In the genomic region with DNA sequence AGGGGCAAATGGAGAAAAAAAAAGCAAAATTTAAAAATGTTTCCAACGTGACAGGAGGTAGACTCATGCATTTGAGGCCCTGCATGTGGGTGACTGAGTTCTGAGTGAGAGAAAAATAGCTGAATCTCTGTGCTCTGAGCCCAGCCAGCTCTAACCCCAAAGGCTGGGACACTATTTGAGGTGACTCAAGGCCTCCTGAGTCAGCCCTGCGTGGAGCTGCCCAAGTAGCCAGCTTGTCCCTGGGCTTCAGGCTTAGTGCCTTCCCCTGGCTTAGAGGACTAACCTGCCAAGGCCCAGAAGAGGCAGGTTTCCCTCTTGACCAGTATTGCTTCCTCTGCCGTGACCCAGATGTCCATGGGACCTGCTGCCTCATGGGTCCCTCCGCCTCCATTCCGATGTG, we compare ENCODE assay signal across 18 mouse cellular contexts.
A peak's percentile ranks its signal among the peaks of the same experiment; 100 is the strongest.
DNase-seq lines count a peak whose midpoint lies in the region; ATAC-seq and TF ChIP-seq lines count a peak whose summit lies in the region.
"Had no signal": no experiment of that assay in that cellular context is flagged by ENCODE, and none has a peak within 500 bp of the region (broad histone marks: within the 10 kb centered on the region; RNA-seq: fewer than 3 reads in every experiment).

No protein-coding gene starts in this region.

- peaks cover 18% of the 10 kb centered on the region for H3K27me3 ChIP-seq in liver, postnatal 0 days (ENCODE audit: insufficient read depth, low read length)
- peaks cover 24% of the 10 kb centered on the region for H3K27me3 ChIP-seq in liver, embryonic 11.5 days (replicated peaks; ENCODE audit: control insufficient read depth, insufficient read depth, low read length)

- no peaks in the 10 kb centered on the region for H3K4me1 ChIP-seq in liver, postnatal 0 days (ENCODE audit: insufficient read depth)
- H3K4me1 ChIP-seq in liver, embryonic 11.5 days (replicated peaks; ENCODE audit: control insufficient read depth, insufficient read depth, low read length): no peaks in the 10 kb centered on the region

- no peaks in the 10 kb centered on the region for H3K9me3 ChIP-seq in liver, postnatal 0 days (ENCODE audit: low read length)
- no peaks in the 10 kb centered on the region for H3K9me3 ChIP-seq in liver, embryonic 11.5 days (ENCODE audit: control insufficient read depth, low read length)
- H3K9me3 ChIP-seq: embryonic facial prominence, embryonic 10.5 days; forebrain, embryonic 13.5 days; heart, embryonic 10.5 days; heart, embryonic 15.5 days; hindbrain, embryonic 13.5 days had no signal

- 0 out of 2 replicates have a peak, but pooled peaks have one; percentile 29 for ATAC-seq in liver, postnatal 0 days
- no peak for ATAC-seq in liver, embryonic 11.5 days (replicated peaks; ENCODE audit: low FRiP score)
- ATAC-seq: forebrain, embryonic 13.5 days; hindbrain, postnatal 0 days had no signal

- no peak for TF ChIP-seq EP300 in liver, postnatal 0 days (IDR thresholded peaks at IDR 0.05; ENCODE audit: low read depth)

- H3K4me2 ChIP-seq in liver, postnatal 0 days (ENCODE audit: low read depth, low read length): no peak overlapping the region
- H3K4me2 ChIP-seq in liver, embryonic 11.5 days: no peak overlapping the region
- H3K4me2 ChIP-seq: forebrain, embryonic 13.5 days; heart, embryonic 15.5 days; hindbrain, embryonic 13.5 days had no signal

- no peak overlapping the region for H3K27ac ChIP-seq in liver, postnatal 0 days (ENCODE audit: low read depth)
- no peak overlapping the region for H3K27ac ChIP-seq in liver, embryonic 11.5 days (ENCODE audit: low read depth, low read length)
- H3K27ac ChIP-seq: embryonic facial prominence, embryonic 10.5 days; forebrain, embryonic 13.5 days; heart, embryonic 10.5 days; heart, embryonic 15.5 days; hindbrain, embryonic 13.5 days; hindbrain, postnatal 0 days had no signal

- no peak for DNase-seq in liver, postnatal 0 days
- no peak for DNase-seq in liver, embryonic 11.5 days (ENCODE audit: low spot score)
- peak; percentile 30 for DNase-seq in 3T3-L1 (ENCODE audit: low read depth, low spot score)
- peak; percentile 39 for DNase-seq in adrenal gland, postnatal 10 days
- no peak for DNase-seq in cerebellum, postnatal 10 days
- no peak for DNase-seq in adipocyte (ENCODE audit: low spot score)
- DNase-seq: cerebellum, adult 18-20 months; cerebellum, adult 9-11 months; gastrocnemius, postnatal 36 days; heart, adult 18-20 months; heart, postnatal 14 days; kidney, adult 11 months had no signal

- H3K36me3 ChIP-seq in liver, postnatal 0 days (replicated peaks; ENCODE audit: insufficient read depth, low read length): no peaks in the 10 kb centered on the region
- no peaks in the 10 kb centered on the region for H3K36me3 ChIP-seq in liver, embryonic 11.5 days (ENCODE audit: control insufficient read depth, insufficient read depth, low read length)
- H3K36me3 ChIP-seq: embryonic facial prominence, embryonic 10.5 days; heart, embryonic 10.5 days; heart, embryonic 15.5 days; hindbrain, embryonic 13.5 days had no signal

- H3K4me3 ChIP-seq in liver, postnatal 0 days (ENCODE audit: low read depth, low read length): no peak overlapping the region
- no peak overlapping the region for H3K4me3 ChIP-seq in liver, embryonic 11.5 days (ENCODE audit: low read depth, low read length)
- H3K4me3 ChIP-seq: embryonic facial prominence, embryonic 10.5 days; forebrain, embryonic 13.5 days; heart, embryonic 10.5 days; heart, embryonic 15.5 days; hindbrain, embryonic 13.5 days had no signal

- TF ChIP-seq CTCF in liver, postnatal 0 days (IDR thresholded peaks at IDR 0.05; ENCODE audit: low read depth): no peak

- no peak overlapping the region for H3K9ac ChIP-seq in liver, postnatal 0 days (replicated peaks)
- no peak overlapping the region for H3K9ac ChIP-seq in liver, embryonic 11.5 days (ENCODE audit: low read depth, low read length)
- H3K9ac ChIP-seq: forebrain, embryonic 13.5 days; heart, embryonic 15.5 days; hindbrain, embryonic 13.5 days had no signal

- 71% methylated on average over 5 of the region's 5 CpGs for WGBS in liver, postnatal 0 days (ENCODE audit: insufficient replicate concordance)
- 83% methylated on average over 5 of the region's 5 CpGs for WGBS in liver, embryonic 11.5 days

Comparison
In these comparisons a context has a peak if more than half of its experiments do, and no peak if none do; other contexts are left out.
1. DNase-seq: peak in 3T3-L1 (single experiment) and adrenal gland, postnatal 10 days (single experiment); none in liver, postnatal 0 days (single experiment), liver, embryonic 11.5 days (single experiment), cerebellum, postnatal 10 days (0 of 2) and adipocyte (single experiment).